Mouse (Mus musculus) R1 (cell line): ENCODE measurements around the gene Zc3h4.

Experiments used
- DNase-seq: peaks from one replicate; pipeline ENCODE4 v3.0.0-alpha.2; 2018; ENCODE audit warnings: low read depth, low spot score

Zc3h4 gene

DNA sequence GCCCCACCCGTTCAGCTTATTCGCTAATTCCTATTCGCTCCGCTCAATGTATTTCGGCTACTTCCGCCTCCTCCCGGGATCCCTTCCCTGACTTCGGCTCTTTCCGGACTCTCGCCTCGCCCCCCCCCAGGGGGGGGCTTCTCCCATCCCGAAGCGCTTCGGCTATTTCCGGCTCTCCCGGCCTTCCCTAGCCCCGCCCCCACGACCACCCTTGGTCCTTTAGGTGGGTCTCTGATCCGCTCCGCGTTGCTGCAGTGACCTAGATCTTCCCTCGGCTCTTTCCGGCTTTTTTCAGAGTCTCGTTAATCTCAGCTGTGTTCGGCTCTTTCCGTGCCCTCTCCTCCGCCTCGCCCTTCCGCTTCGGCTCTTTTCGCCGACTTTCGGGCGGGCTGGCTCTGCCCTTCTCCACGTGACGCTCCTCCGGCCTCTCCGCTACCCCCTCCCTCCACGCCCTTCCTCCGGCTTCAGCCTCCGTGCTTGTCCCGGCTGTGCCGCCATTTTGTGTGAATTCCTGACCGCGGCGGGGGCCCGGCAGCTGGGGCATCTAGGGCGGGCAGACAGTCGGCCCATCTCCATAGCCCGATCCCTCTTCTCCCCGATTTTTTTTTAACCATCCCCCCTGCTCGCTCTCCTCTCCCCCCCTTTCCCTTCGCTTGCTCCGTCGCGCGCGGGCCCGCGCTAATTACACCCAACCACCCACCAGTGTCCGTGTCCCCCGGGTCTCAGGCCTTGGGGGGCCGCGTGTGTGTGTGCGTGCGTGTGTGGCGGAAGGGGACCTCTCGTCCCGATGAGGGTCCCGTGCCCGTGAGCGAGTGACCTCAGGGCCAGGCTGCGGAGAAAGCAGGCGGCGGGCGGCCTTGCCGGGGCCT lies 656 bp upstream of the Zc3h4 start:
- DNase-seq, result peak; percentile 99

DNA sequence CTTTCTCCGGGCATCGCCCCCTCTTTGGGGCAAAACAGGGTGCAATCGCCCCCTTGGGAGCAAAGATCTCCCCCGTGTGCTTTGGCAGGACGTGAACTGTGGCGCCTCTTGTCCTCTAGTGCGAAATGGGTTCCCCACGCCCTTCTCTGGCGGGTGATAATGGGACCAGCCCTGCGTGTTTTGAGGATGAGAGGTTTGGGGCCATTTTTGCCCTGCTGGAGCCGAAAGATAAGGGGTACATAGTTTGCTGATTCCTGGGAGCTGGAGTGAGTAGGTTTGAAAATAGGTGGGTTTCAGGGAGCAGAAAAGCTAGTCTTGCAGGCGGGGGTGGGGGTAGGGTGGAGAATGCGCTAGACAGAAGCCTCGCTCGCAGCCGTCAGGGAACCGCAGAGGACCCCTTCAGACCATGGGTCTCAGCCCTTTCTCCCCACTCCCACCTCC lies 1.3 kb downstream of the Zc3h4 start:
- peak; percentile 50 for DNase-seq

- DNase-seq, result no peak
Observed at GRCm38 (mm10) chr7:16402449-16402848, 1.7 kb downstream of the Zc3h4 start.

DNA sequence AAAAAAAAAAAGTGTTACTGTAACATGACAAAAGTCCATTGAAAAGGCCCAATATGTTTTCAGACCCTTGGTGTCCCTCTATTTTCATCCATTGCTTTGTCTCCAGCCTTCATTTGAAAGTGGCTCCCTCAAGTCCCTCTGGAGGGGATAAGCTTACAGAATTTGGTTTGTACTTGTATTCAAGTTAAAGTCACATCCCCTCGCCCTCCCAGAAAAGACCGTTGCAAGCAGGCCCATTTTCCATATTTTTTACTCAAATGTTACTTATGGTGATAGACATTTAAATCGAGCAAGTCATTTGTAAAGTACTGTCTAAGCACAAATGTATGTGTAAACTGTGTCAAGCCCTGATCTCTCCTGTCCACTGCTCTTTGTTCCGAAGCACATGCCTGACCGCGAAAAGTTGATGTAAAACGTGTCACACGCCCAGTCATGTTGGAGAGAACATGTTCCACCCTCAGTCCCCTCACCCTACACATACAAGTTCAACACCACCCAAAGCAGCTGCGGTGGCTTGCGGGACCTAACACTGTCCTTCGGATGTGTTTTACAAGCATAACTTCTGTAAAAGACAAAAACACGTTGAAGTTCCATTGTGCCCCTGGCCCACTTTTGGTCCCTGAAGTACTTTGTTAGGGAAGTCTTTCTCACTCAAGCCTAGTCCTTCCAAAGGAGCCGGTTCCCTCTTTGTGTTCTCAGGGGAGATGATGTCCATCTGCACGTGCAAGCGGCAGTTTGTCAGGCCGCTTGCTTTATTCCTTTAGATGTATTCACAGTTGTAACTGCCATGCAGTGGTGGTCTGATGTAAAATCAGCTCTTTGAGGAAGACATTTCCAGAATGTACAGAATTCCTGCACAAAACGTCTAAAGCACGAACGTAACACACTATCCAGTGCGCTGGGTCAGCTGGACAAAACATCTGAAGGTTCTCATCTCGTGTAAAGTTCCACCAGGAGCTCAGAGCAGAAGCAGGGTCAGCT lies 2.5 kb downstream of the Zc3h4 start:
- peak; percentile 32 for DNase-seq

DNA sequence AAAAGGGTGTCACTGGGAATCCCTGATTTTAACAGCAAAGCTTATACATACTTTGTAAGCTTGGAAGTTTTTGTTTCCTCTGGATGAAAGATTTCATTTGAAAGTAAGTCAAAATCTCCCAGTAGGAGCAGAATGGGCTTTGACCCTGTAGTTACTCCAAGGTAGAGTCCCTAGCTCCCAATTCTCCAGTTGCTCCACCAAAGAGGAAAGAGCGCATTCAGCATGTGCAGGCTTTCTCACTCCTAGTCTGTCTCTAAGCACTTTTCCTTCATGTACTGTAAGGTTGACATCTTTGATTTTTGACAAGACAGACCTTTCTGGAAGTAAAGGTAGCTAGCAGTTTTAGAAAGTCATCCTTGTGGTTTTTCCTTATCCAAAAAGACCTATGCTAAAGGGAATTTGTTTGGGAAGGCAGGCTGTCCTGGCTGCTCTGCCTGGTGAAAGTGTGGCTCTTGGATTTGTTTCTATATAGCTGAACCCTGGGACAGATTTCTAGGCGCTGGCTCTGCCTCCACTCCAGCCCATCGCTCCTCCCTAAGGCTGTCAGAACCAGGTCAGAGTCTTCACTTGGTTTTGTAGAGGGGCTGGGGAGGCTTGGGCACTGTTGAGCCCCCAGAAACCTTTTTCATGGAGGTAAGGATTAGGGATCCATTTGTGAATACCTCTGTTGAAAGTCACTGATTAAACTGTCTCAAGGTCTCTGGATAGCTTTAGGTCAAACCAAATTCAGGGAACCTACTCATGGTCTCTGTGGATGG lies 3.8 kb downstream of the Zc3h4 start:
- DNase-seq, result no peak

- DNase-seq, result no peak
Observed at GRCm38 (mm10) chr7:16405073-16405455, 4.4 kb downstream of the Zc3h4 start.

- DNase-seq, result peak; percentile 59
Observed at GRCm38 (mm10) chr7:16405516-16406351, 5.0 kb downstream of the Zc3h4 start.

GRCm38 (mm10) chr7:16406978-16407377 lies 6.3 kb downstream of the Zc3h4 start:
- no peak for DNase-seq

GRCm38 (mm10) chr7:16411100-16411499 lies 10.4 kb downstream of the Zc3h4 start:
- DNase-seq, result no peak

GRCm38 (mm10) chr7:16412220-16412896 lies 11.6 kb downstream of the Zc3h4 start:
- no peak for DNase-seq

DNA sequence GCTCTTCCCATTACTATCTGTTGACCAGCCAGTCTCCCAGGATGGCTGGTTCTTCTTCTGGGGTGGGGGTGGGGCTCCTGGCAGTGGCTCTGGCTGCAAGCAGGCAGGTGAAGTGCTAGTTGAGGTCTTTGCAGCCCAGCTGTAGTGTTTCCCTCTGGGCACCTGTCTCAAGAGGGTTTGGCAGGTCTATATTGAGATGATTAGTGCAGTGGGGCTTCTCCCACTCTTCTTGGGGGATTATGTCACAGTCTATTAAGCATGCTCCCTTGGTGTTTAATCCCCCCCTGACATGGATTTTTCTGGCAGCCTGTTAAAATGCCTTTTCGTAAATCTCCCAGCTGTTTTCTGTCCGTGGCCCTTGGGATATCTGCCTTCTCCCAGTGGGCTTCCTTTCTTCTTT lies 12.2 kb downstream of the Zc3h4 start:
- no peak for DNase-seq

DNA sequence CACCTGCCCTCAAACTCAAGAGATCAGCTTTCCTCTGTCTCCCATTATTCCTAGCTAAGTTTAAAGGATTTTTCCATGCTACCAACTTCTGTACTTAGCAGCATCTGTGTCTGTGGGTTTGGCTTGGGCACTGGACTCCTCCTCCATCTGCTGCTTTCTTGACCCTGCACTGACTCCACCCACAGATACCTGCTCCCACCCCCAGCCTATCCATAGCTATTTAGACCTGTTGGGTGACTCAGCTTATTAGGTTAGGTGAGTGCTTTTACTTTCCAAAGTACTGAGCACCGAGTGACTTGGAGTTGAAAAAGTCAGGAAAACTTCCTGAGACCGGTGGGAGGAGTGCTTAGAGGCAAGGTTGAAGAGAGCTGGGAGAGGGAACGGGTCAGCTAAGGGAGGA lies 14.7 kb downstream of the Zc3h4 start:
- DNase-seq, result peak; percentile 84

GRCm38 (mm10) chr7:16417141-16417771 lies 16.5 kb downstream of the Zc3h4 start:
- DNase-seq, result no peak

GRCm38 (mm10) chr7:16418713-16419112 lies 18.0 kb downstream of the Zc3h4 start:
- no peak for DNase-seq

- DNase-seq, result no peak
Observed at GRCm38 (mm10) chr7:16420493-16421118, 19.9 kb downstream of the Zc3h4 start.

- no peak for DNase-seq
Observed at GRCm38 (mm10) chr7:16422222-16422856, 21.6 kb downstream of the Zc3h4 start.

DNA sequence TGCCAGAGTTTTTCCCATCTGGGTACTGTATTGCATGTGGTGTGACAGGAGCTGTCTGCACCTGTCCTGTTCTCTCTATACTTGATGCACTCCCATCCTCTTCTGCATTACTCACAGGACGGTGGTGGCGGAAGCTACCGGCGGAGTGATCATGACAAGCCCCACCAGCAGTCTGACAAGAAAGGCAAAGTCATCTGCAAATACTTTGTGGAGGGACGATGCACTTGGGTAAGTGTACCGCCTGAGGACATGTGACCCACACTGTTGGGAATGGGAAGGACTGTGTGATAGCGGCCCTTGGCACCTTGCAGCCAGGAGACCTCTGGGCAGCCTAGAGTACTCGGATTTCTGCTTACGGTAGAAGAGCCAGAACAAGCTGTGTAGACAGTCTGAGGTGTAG lies 23.0 kb downstream of the Zc3h4 start:
- DNase-seq, result no peak

DNA sequence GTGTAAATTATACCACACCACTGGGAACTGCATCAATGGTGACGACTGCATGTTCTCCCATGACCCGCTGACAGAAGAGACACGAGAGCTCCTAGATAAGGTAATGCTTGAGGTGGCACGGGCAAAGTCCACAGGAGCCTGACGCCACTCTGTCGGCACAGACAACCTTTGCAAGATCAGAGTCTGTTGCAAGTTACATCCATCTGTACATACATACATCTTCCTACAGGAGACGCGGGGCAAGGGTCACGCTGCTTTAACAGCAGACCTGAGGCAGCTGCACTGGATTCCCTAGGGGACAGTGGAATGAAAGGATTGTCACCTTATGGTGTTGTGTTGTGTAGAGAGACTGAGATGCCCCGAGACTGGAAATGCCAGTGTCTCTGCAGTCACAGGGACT lies 25.0 kb downstream of the Zc3h4 start:
- no peak for DNase-seq
